Mouse (Mus musculus) myocyte (in vitro differentiated cells): ENCODE measurements around the gene Stk39.

ENCODE experiments used
- E2F4 ChIP-seq: IDR thresholded peaks from one replicate; pipeline ENCODE4 v1.6.1; 2011; ENCODE audit warnings: mild to moderate bottlenecking, control low read depth, moderate library complexity; ENCODE audit not compliant: insufficient read depth
- MAX ChIP-seq: IDR thresholded peaks from one replicate; pipeline ENCODE4 v1.6.1; 2011; ENCODE audit warnings: low read depth, mild to moderate bottlenecking, control low read depth
- MYOD1 ChIP-seq, 3 experiments: IDR thresholded peaks; one replicate each; pipeline ENCODE4 v1.6.1; 2011; ENCODE audit warnings: control low read depth in 2 of 3, low read depth in 2 of 3, mild to moderate bottlenecking in 2 of 3, moderate library complexity in 1 of 3; ENCODE audit not compliant: insufficient read length in 2 of 3, control insufficient read depth in 1 of 3
- POLR2A ChIP-seq: IDR thresholded peaks from one replicate; pipeline ENCODE4 v1.6.1; 2011; ENCODE audit warnings: low read depth, mild to moderate bottlenecking, control low read depth, moderate library complexity; ENCODE audit not compliant: insufficient read length
- POLR2AphosphoS2 ChIP-seq: IDR thresholded peaks from one replicate; pipeline ENCODE4 v1.6.1; 2011; ENCODE audit warnings: low read depth, control low read depth; ENCODE audit not compliant: insufficient read length
- REST ChIP-seq: IDR thresholded peaks from one replicate; pipeline ENCODE4 v1.6.1; 2011; ENCODE audit warnings: mild to moderate bottlenecking, control low read depth, moderate library complexity; ENCODE audit not compliant: insufficient read depth, insufficient read length
- SRF ChIP-seq: IDR thresholded peaks from one replicate; pipeline ENCODE4 v1.6.1; 2011; ENCODE audit warnings: low read depth; ENCODE audit not compliant: control insufficient read depth, insufficient read length
- TCF12 ChIP-seq: IDR thresholded peaks from one replicate; pipeline ENCODE4 v1.6.1; 2011; ENCODE audit warnings: mild to moderate bottlenecking, control low read depth; ENCODE audit not compliant: poor library complexity, insufficient read depth, severe bottlenecking
- TCF3 ChIP-seq: IDR thresholded peaks from one replicate; pipeline ENCODE4 v1.6.1; 2011; ENCODE audit warnings: low read depth, control low read depth; ENCODE audit not compliant: insufficient read length
- USF1 ChIP-seq: IDR thresholded peaks from one replicate; pipeline ENCODE4 v1.6.1; 2011; ENCODE audit warnings: low read depth, mild to moderate bottlenecking, control low read depth, moderate library complexity

DNA sequence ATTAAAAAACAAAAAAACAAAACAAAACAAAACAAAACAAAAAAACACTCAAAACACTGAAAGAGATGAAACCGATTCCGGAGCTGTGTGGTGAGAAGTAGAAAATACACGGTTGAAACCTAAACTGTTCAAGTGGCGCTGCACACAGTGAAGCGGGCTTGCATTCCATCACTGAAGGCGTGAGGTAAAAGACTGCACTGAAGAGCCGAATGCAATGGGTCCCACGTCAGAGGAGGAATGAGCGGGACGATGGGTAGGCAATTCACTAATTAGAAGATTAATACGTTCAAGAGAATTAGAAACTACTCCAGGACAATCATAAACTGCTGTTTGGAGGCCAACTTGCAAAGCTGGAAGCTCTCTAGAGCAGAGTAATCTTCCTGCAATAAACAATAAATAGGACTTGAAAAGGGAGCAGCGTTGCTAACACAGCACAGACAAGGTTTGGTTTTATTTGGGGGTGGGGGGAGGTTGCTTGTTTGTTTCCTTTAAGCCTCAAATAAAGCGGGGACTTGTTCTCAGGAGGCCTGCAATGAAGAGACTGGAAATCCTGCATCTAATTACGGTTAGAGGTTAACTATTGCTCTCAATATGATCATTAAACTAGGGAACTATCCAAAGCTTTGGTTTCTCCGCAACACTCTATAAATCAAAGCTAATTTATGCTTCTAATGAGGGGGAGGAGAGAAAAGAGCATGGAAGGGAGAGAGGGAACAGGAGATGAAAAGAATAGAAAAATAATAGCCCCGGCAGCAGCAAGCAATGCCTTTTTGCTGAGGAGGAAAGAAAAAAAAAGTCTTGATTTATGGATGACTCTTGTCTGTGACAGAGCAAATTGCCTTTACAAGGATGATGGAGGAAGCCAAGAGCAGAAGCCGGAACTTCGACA lies 67.5 kb downstream of the Stk39 start:
- TF ChIP-seq USF1 (no peak), E2F4 (no peak), POLR2A (no peak), MAX (no peak), SRF (no peak), REST (no peak), MYOD1 (IDR thresholded peaks at IDR 0.05; ENCODE audit: control insufficient read depth in 1 of 3, insufficient read length in 2 of 3, low read depth in 2 of 3) (no peak), TCF3 (no peak), POLR2AphosphoS2 (no peak), TCF12 (no peak)
